Mouse (Mus musculus): Measurements from ENCODE around the gene Atp9a. TPM values are rescaled to one million over a fixed set of nuclear protein-coding genes. Genes with fewer than 3 reads are reported as not detected.

Atp9a gene
- polyA plus RNA-seq, 1 experiment = 1.2 TPM

DNA sequence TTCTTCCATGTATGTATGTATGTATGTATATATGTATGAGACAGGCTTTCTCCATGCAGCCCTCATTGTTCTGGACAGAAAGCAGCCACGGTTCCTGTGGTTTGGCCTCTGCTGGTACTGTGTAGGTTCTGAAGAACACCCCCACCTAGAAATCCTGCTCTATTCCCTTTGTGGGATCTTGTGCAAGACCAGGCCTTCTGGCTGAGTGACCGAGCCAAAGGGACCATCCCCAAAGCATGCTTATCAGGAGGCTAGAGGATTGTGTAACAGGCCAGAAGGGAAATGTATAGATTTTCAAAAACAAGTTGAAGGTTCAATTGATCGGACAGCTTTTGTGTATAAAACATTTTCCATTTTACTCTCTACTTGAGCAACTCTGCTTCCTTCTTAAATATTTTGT, 34.0 kb upstream of the Atp9a start:
- Histone ChIP-seq H3K79me2 (ENCODE audit: control insufficient read depth, insufficient read depth) (no peaks in the 10 kb centered on the region), H3K36me3 (ENCODE audit: control insufficient read depth, insufficient read depth) (no peaks in the 10 kb centered on the region), H3K27me3 (ENCODE audit: control insufficient read depth, insufficient read depth, insufficient read length) (peaks cover 9% of the 10 kb centered on the region), H3ac (ENCODE audit: control insufficient read depth, insufficient read length, low read depth) (no peak overlapping the region), H3K79me3 (ENCODE audit: low read depth) (no peaks in the 10 kb centered on the region), H3K4me3 (ENCODE audit: insufficient read depth, poor library complexity, severe bottlenecking) (no peak overlapping the region)
- TF ChIP-seq MAX (IDR thresholded peaks at IDR 0.05) (no peak), USF1 (IDR thresholded peaks at IDR 0.05; ENCODE audit: low read depth) (no peak), MYOD1 (IDR thresholded peaks at IDR 0.05; ENCODE audit: control insufficient read depth, insufficient read length, low read depth) (no peak), CTCF (IDR thresholded peaks at IDR 0.05; ENCODE audit: control insufficient read depth, insufficient read depth, insufficient read length) (no peak), FOSL1 (IDR thresholded peaks at IDR 0.05; ENCODE audit: insufficient read depth, low read length, poor library complexity, severe bottlenecking) (no peak), MYOG (IDR thresholded peaks at IDR 0.05; ENCODE audit: control insufficient read depth, extremely low read depth, insufficient read length) (no peak), CEBPB (IDR thresholded peaks at IDR 0.05; ENCODE audit: low read depth) (no peak)

DNA sequence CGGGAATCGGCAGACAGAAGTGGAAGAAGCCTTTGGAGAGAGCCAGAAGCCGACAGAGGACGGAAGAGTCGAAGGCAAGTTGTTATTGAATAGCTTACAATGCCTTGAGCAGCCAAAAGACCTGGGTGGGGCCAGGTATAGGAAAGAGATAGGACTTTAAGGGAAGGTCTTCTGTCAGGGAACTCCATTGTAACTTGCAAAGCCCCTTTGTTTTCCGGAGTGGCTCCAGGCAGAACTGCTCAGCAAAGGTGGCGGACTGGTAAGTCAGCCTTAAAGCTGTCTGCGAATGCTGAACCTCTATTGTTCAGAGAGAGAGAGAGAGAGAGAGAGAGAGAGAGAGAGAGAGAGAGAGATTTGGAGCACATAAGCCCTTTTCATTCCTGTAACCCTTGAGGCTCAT, 27.1 kb upstream of the Atp9a start:
- TF ChIP-seq CEBPB (IDR thresholded peaks at IDR 0.05; ENCODE audit: low read depth) (no peak), USF1 (IDR thresholded peaks at IDR 0.05; ENCODE audit: low read depth) (no peak), MYOD1 (IDR thresholded peaks at IDR 0.05; ENCODE audit: control insufficient read depth, insufficient read length, low read depth) (no peak), CTCF (IDR thresholded peaks at IDR 0.05; ENCODE audit: control insufficient read depth, insufficient read depth, insufficient read length) (no peak), MAX (IDR thresholded peaks at IDR 0.05) (no peak), MYOG (IDR thresholded peaks at IDR 0.05; ENCODE audit: control insufficient read depth, extremely low read depth, insufficient read length) (no peak), FOSL1 (IDR thresholded peaks at IDR 0.05; ENCODE audit: insufficient read depth, low read length, poor library complexity, severe bottlenecking) (no peak)
- H3K79me3 ChIP-seq (ENCODE audit: low read depth) = no peaks in the 10 kb centered on the region
- no peaks in the 10 kb centered on the region for H3K36me3 ChIP-seq (ENCODE audit: control insufficient read depth, insufficient read depth)
- no peaks in the 10 kb centered on the region for H3K79me2 ChIP-seq (ENCODE audit: control insufficient read depth, insufficient read depth)
- no peak overlapping the region for H3K4me3 ChIP-seq (ENCODE audit: insufficient read depth, poor library complexity, severe bottlenecking)
- peaks cover 60% of the 10 kb centered on the region for H3K27me3 ChIP-seq (ENCODE audit: control insufficient read depth, insufficient read depth, insufficient read length)
- H3ac ChIP-seq (ENCODE audit: control insufficient read depth, insufficient read length, low read depth) = no peak overlapping the region

DNA sequence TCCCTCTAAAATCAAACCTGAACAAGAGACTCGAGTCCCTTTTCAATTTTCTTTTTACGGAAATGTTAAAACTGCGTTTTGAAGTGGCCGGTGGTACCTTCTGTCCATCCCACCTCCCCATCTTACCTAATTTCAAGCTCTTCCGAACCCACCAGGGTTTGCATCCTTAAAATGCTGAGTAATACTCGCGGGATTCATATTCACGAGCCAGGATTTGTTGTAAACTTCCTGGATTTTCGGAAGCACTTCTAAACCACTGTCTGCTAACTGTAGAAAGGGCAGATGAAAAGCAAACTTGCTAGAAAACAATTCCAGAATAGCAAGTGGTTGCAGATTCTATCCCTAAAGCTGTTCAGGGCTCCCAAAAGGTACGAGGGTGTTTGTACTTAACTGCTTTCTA, 25.4 kb upstream of the Atp9a start, which contains the start of gene Sall4:
Sall4 (minus strand) TSS at position 362 of the 400 bp plus-strand sequence.
- no peak within 1 kb of the TSS for H3K4me3 ChIP-seq (ENCODE audit: insufficient read depth, poor library complexity, severe bottlenecking)

DNA sequence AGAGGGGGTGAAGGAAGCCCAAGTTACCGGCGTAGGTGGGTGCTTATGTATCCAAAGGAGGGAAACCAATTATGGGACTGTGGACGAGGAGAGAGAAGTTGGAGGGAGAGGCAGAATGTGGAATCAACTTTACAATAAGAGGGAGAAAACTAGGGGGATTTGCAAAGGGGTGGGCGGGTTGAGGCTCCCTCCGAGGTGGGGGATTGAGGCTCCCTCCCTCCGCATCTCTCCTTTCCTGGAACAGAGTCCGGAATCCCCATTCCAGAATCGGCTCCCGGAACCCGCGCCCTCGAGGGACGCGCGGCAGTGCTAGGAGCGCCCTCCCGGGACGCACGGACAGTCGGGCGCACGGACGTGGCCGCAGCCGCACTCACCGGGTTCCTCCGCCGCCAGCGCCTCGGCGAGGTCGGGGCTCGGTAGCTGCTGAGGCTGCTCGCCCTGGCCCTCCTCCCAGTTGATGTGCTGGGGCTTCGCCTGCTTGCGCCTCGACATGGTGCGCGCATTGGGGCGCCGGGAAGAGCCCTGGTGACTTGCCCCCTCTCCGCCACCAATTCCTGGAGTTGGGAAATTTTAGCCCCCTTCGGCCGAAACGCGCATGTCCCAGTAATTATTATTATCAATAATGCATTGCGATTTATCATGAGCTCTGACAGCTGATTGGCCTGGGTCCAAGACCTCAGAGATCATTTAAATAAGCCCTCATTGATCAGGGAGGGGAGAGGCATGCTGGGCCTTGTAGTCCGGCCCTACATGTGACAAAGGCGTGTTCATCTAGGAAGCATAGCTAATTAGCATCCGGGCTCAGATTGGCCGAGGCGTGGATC, 24.5 kb upstream of the Atp9a start:
- H3K4me3 ChIP-seq (ENCODE audit: insufficient read depth, poor library complexity, severe bottlenecking) = no peak overlapping the region
- no peaks in the 10 kb centered on the region for H3K79me2 ChIP-seq (ENCODE audit: control insufficient read depth, insufficient read depth)
- H3ac ChIP-seq (ENCODE audit: control insufficient read depth, insufficient read length, low read depth) = no peak overlapping the region
- no peaks in the 10 kb centered on the region for H3K79me3 ChIP-seq (ENCODE audit: low read depth)
- peaks cover 71% of the 10 kb centered on the region for H3K27me3 ChIP-seq (ENCODE audit: control insufficient read depth, insufficient read depth, insufficient read length)
- TF ChIP-seq FOSL1 (IDR thresholded peaks at IDR 0.05; ENCODE audit: insufficient read depth, low read length, poor library complexity, severe bottlenecking) (no peak), CEBPB (IDR thresholded peaks at IDR 0.05; ENCODE audit: low read depth) (no peak), MYOG (IDR thresholded peaks at IDR 0.05; ENCODE audit: control insufficient read depth, extremely low read depth, insufficient read length) (no peak), CTCF (IDR thresholded peaks at IDR 0.05; ENCODE audit: control insufficient read depth, insufficient read depth, insufficient read length) (no peak), MYOD1 (IDR thresholded peaks at IDR 0.05; ENCODE audit: control insufficient read depth, insufficient read length, low read depth) (no peak), MAX (IDR thresholded peaks at IDR 0.05) (no peak), USF1 (IDR thresholded peaks at IDR 0.05; ENCODE audit: low read depth) (no peak)
- H3K36me3 ChIP-seq (ENCODE audit: control insufficient read depth, insufficient read depth) = no peaks in the 10 kb centered on the region

More for the DNA sequence above, 25.4 kb upstream of the Atp9a start, which contains the start of gene Sall4:
- Histone ChIP-seq H3K79me3 (ENCODE audit: low read depth) (no peaks in the 10 kb centered on the region), H3ac (ENCODE audit: control insufficient read depth, insufficient read length, low read depth) (no peak within 1 kb of the TSS), H3K79me2 (ENCODE audit: control insufficient read depth, insufficient read depth) (no peaks in the 10 kb centered on the region), H3K27me3 (ENCODE audit: control insufficient read depth, insufficient read depth, insufficient read length) (peaks cover 68% of the 10 kb centered on the region), H3K36me3 (ENCODE audit: control insufficient read depth, insufficient read depth) (no peaks in the 10 kb centered on the region)
- TF ChIP-seq CEBPB (IDR thresholded peaks at IDR 0.05; ENCODE audit: low read depth) (no peak), MYOD1 (IDR thresholded peaks at IDR 0.05; ENCODE audit: control insufficient read depth, insufficient read length, low read depth) (no peak), USF1 (IDR thresholded peaks at IDR 0.05; ENCODE audit: low read depth) (no peak), CTCF (IDR thresholded peaks at IDR 0.05; ENCODE audit: control insufficient read depth, insufficient read depth, insufficient read length) (no peak), FOSL1 (IDR thresholded peaks at IDR 0.05; ENCODE audit: insufficient read depth, low read length, poor library complexity, severe bottlenecking) (no peak), MAX (IDR thresholded peaks at IDR 0.05) (no peak), MYOG (IDR thresholded peaks at IDR 0.05; ENCODE audit: control insufficient read depth, extremely low read depth, insufficient read length) (no peak)

DNA sequence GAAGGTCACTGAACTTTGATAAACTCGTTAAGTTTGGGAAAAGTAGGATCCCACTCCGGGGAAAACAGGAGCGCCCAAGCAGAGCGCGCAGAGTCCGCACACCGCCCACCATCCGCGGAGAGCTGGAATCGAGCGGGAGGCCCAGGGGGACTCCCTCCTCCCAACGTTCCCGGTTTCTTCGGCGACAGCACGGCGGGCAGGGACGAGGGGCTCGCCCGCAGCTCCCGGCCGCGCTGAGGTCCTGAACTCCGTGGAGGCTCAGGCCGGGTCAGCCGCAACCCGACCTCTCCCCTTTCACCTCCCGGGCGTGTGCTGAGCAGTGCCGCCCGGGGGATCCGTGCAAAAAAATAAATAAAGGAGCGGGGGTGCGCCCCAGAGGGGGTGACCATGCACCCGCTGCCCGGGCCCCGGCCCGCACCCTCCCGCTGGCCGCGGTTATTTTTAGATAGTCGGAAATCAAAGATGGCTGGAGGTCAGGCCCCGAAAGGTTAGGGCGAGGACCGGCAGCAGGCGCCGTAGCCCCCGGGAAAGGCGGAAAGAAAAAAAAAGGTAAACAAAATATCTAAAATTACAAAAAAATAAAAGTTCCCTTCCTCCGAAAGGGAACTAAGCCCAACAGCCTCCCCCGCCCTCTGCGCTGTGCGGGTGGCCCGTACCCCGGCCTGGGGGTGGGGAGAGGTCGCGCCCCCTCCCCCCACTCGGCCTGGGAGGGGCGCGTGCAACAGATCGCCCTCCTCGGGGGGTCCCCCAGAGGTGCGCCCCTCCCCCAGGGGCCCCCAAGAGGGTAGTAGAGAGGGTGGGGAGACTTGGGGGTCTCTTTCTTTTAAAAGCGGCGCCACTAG, 23.7 kb upstream of the Atp9a start:
- H3ac ChIP-seq (ENCODE audit: control insufficient read depth, insufficient read length, low read depth) = no peak overlapping the region
- H3K79me2 ChIP-seq (ENCODE audit: control insufficient read depth, insufficient read depth) = no peaks in the 10 kb centered on the region
- H3K4me3 ChIP-seq (ENCODE audit: insufficient read depth, poor library complexity, severe bottlenecking) = no peak overlapping the region
- peaks cover 79% of the 10 kb centered on the region for H3K27me3 ChIP-seq (ENCODE audit: control insufficient read depth, insufficient read depth, insufficient read length)
- H3K79me3 ChIP-seq (ENCODE audit: low read depth) = no peaks in the 10 kb centered on the region
- TF ChIP-seq USF1 (IDR thresholded peaks at IDR 0.05; ENCODE audit: low read depth) (no peak), CTCF (IDR thresholded peaks at IDR 0.05; ENCODE audit: control insufficient read depth, insufficient read depth, insufficient read length) (no peak), CEBPB (IDR thresholded peaks at IDR 0.05; ENCODE audit: low read depth) (no peak), MAX (IDR thresholded peaks at IDR 0.05) (no peak), MYOG (IDR thresholded peaks at IDR 0.05; ENCODE audit: control insufficient read depth, extremely low read depth, insufficient read length) (no peak), FOSL1 (IDR thresholded peaks at IDR 0.05; ENCODE audit: insufficient read depth, low read length, poor library complexity, severe bottlenecking) (no peak), MYOD1 (IDR thresholded peaks at IDR 0.05; ENCODE audit: control insufficient read depth, insufficient read length, low read depth) (no peak)
- no peaks in the 10 kb centered on the region for H3K36me3 ChIP-seq (ENCODE audit: control insufficient read depth, insufficient read depth)
